ENCODE assay signal across 18 mouse cellular contexts in the genomic region with DNA sequence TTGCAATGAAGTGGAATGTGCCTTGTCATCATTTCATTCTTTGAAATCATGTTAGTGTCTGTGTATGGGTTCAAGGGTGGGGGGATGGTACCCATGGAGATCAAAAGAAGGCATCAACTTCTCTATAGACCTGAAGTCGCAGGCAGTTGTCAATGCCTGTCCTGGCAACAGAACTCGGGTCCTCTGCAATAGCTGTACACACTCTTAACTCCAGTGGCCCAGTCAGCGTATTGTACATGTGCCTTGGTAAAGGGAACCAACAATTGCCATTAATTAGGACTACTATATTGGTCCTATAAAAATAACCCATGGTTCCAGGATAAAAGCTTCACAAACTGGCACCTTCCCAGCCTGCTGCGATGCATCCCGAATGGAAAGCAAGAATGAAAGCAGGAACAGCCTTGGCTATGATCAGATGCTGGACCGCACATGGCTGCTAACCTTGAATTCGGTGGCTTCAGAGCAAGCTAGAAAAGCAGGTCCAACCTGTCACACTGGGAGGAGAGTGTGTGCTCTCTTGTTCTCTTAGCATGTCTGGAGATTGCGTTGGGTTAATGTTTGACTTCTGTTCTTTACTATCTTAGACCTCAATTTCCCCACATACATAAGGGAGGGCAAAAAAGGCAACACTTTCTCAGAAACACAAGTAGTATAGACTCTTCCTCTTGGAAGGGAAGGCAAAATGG.
DNase-seq lines count a peak whose midpoint lies in the region; ATAC-seq and TF ChIP-seq lines count a peak whose summit lies in the region.
"Had no signal": no experiment of that assay in that cellular context is flagged by ENCODE, and none has a peak within 500 bp of the region (broad histone marks: within the 10 kb centered on the region; RNA-seq: fewer than 3 reads in every experiment).

No protein-coding gene starts in this region.

- no peak overlapping the region for H3K27ac ChIP-seq in lung, embryonic 14.5 days (ENCODE audit: low read depth)
- no peak overlapping the region for H3K27ac ChIP-seq in forebrain, embryonic 16.5 days (ENCODE audit: low read length)
- H3K27ac ChIP-seq in cerebellum, adult 2 months (ENCODE audit: insufficient read depth, low read length) = no peak overlapping the region
- no peak overlapping the region for H3K27ac ChIP-seq in forebrain, postnatal 0 days (ENCODE audit: low read depth, low read length)
- H3K27ac ChIP-seq: limb, embryonic 12.5 days; liver, embryonic 15.5 days; neural tube, embryonic 13.5 days had no signal

- WGBS in lung, embryonic 14.5 days = 69% methylated on average over 8 of the region's 8 CpGs
- 92% methylated on average over 8 of the region's 8 CpGs for WGBS in forebrain, embryonic 16.5 days
- 86% methylated on average over 8 of the region's 8 CpGs for WGBS in cerebellum, adult 2 months
- 92% methylated on average over 8 of the region's 8 CpGs for WGBS in forebrain, postnatal 0 days

- no peak overlapping the region for H3K4me3 ChIP-seq in lung, embryonic 14.5 days (ENCODE audit: low read depth, low read length)
- H3K4me3 ChIP-seq in forebrain, embryonic 16.5 days (replicated peaks; ENCODE audit: low read length) = no peak overlapping the region
- H3K4me3 ChIP-seq in cerebellum, adult 2 months (replicated peaks; ENCODE audit: insufficient read depth, low read depth, low read length) = no peak overlapping the region
- no peak overlapping the region for H3K4me3 ChIP-seq in forebrain, postnatal 0 days (ENCODE audit: low read depth, low read length)
- H3K4me3 ChIP-seq: erythroblast, embryonic 14.5 days; heart, embryonic 12.5 days; limb, embryonic 12.5 days; liver, embryonic 15.5 days; neural tube, embryonic 13.5 days had no signal

- no peak for TF ChIP-seq POLR2A in cerebellum, adult 2 months (IDR thresholded peaks at IDR 0.05; ENCODE audit: borderline replicate concordance, insufficient read depth, low read length)

- no peaks in the 10 kb centered on the region for H3K27me3 ChIP-seq in lung, embryonic 14.5 days (ENCODE audit: insufficient read depth, low read length)
- H3K27me3 ChIP-seq in forebrain, embryonic 16.5 days (replicated peaks; ENCODE audit: control insufficient read depth, insufficient read depth, low read length) = no peaks in the 10 kb centered on the region
- no peaks in the 10 kb centered on the region; the same call in 1 of the 2 replicates for H3K27me3 ChIP-seq in cerebellum, adult 2 months (ENCODE audit: control insufficient read depth, insufficient read depth, low read length)
- no peaks in the 10 kb centered on the region for H3K27me3 ChIP-seq in forebrain, postnatal 0 days (ENCODE audit: insufficient read depth, low read length)
- H3K27me3 ChIP-seq: heart, embryonic 12.5 days; limb, embryonic 12.5 days; liver, embryonic 15.5 days; neural tube, embryonic 13.5 days had no signal

- H3K9me3 ChIP-seq in lung, embryonic 14.5 days (ENCODE audit: low read depth, low read length) = peaks cover 3% of the 10 kb centered on the region; the same call in 1 of the 2 replicates
- H3K9me3 ChIP-seq in forebrain, embryonic 16.5 days (ENCODE audit: control insufficient read depth, low read length) = peaks cover 8% of the 10 kb centered on the region
- H3K9me3 ChIP-seq in forebrain, postnatal 0 days (ENCODE audit: low read length) = no peaks in the 10 kb centered on the region
- H3K9me3 ChIP-seq: liver, embryonic 15.5 days had no signal

- peak; percentile 73 for DNase-seq in lung, embryonic 14.5 days
- no peak for DNase-seq in lung, postnatal 4 days
- peak; percentile 6 for DNase-seq in CD4-positive, CD25-positive, alpha-beta regulatory T cell, adult 2 months (ENCODE audit: low read depth, low spot score)
- peak; percentile 2 for DNase-seq in lung, postnatal 25 days (ENCODE audit: low spot score)
- DNase-seq in cerebellum, adult 2 months = no peak
- DNase-seq in forebrain, postnatal 0 days = no peak
- DNase-seq: adrenal gland, postnatal 10 days; cerebellum, adult 9-11 months; gastrocnemius, postnatal 14 days; kidney, adult 18-20 months; right cerebral cortex, postnatal 4 days had no signal

- no peak for TF ChIP-seq CTCF in lung, embryonic 14.5 days (IDR thresholded peaks at IDR 0.05; ENCODE audit: low read depth)
- no peak for TF ChIP-seq CTCF in cerebellum, adult 2 months (IDR thresholded peaks at IDR 0.05; ENCODE audit: borderline replicate concordance, insufficient read depth, low read depth, low read length)
- TF ChIP-seq CTCF in forebrain, postnatal 0 days (IDR thresholded peaks at IDR 0.05; ENCODE audit: low read depth) = no peak

- no peak for ATAC-seq in lung, embryonic 14.5 days (ENCODE audit: insufficient read depth)
- peak; percentile 49 for ATAC-seq in common myeloid progenitor, adult 5-6 weeks (replicated peaks; ENCODE audit: low read depth, poor library complexity, severe bottlenecking)
- ATAC-seq in forebrain, embryonic 16.5 days = no peak
- ATAC-seq in forebrain, postnatal 0 days = no peak

- no peaks in the 10 kb centered on the region for H3K36me3 ChIP-seq in lung, embryonic 14.5 days (ENCODE audit: insufficient read depth)
- no peaks in the 10 kb centered on the region for H3K36me3 ChIP-seq in forebrain, embryonic 16.5 days (ENCODE audit: control insufficient read depth, insufficient read depth)
- no peaks in the 10 kb centered on the region for H3K36me3 ChIP-seq in forebrain, postnatal 0 days (ENCODE audit: insufficient read depth)
- H3K36me3 ChIP-seq: heart, embryonic 12.5 days; limb, embryonic 12.5 days; liver, embryonic 15.5 days; neural tube, embryonic 13.5 days had no signal

- peaks cover 4% of the 10 kb centered on the region; the same call in 1 of the 2 replicates for H3K4me1 ChIP-seq in lung, embryonic 14.5 days (ENCODE audit: insufficient read depth)
- H3K4me1 ChIP-seq in forebrain, embryonic 16.5 days (replicated peaks; ENCODE audit: control insufficient read depth, insufficient read depth, low read length) = peaks cover 8% of the 10 kb centered on the region
- H3K4me1 ChIP-seq in cerebellum, adult 2 months (ENCODE audit: control insufficient read depth, insufficient read depth, low read length) = no peaks in the 10 kb centered on the region
- no peaks in the 10 kb centered on the region for H3K4me1 ChIP-seq in forebrain, postnatal 0 days (ENCODE audit: insufficient read depth)
- H3K4me1 ChIP-seq: heart, embryonic 12.5 days; limb, embryonic 12.5 days had no signal

- no peak overlapping the region for H3K9ac ChIP-seq in lung, embryonic 14.5 days
- H3K9ac ChIP-seq in forebrain, embryonic 16.5 days (replicated peaks; ENCODE audit: low read depth, low read length) = no peak overlapping the region
- H3K9ac ChIP-seq in forebrain, postnatal 0 days = no peak overlapping the region
- H3K9ac ChIP-seq: heart, embryonic 12.5 days; limb, embryonic 12.5 days; liver, embryonic 15.5 days; neural tube, embryonic 13.5 days had no signal

- H3K4me2 ChIP-seq in lung, embryonic 14.5 days = no peak overlapping the region
- no peak overlapping the region for H3K4me2 ChIP-seq in forebrain, embryonic 16.5 days (ENCODE audit: low read length)
- no peak overlapping the region for H3K4me2 ChIP-seq in forebrain, postnatal 0 days (ENCODE audit: low read depth)
- H3K4me2 ChIP-seq: heart, embryonic 12.5 days; limb, embryonic 12.5 days; neural tube, embryonic 13.5 days had no signal

Comparison
In these comparisons a context has a peak if more than half of its experiments do, and no peak if none do; other contexts are left out.
1. DNase-seq: peak in lung, embryonic 14.5 days (single experiment), CD4-positive, CD25-positive, alpha-beta regulatory T cell, adult 2 months (single experiment) and lung, postnatal 25 days (single experiment); none in lung, postnatal 4 days (0 of 2), cerebellum, adult 2 months (0 of 2) and forebrain, postnatal 0 days (single experiment).